Mouse (Mus musculus): ENCODE data around the gene Hspa1b. TPM values are rescaled to one million over a fixed set of nuclear protein-coding genes. Genes with fewer than 3 reads are reported as not detected.

Hspa1b gene
- polyA plus RNA-seq, 1 experiment from 2014 or later, result 0.16 TPM

DNA sequence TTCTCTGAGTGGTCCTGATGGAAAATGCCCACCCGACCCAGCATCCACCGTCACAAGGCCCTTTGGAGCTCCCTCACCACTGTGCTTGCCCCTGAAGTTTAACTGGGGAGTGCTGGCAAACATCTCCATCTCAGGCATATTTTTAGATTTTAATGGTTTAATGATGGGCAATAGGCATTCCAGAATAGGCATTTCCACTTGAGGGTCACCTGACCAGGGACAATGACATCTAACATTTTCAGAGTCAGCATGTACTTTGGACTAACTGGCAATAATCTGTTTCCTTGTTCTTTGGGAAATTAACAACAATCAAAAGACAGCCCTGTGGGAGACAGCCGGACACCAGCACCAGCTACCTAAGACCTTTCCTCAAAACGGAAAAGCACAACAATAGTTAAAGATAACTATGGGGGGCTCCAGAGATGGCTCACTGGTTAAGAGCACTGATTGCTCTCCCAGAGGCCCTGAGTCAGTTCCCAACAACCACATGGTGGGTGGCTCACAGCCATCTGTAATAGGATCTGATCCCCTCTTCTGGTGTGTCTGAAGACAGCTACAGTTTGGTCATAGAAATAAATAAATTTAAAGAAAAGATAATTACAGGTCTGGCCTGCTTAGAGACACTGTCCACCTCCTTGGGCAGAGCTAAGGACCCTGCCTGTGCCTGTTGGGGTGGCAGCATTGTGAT is 15.8 kb downstream of the Hspa1b start:
- Histone ChIP-seq H3K9me3 (ENCODE audit: low read depth, low read length) (no peaks in the 10 kb centered on the region), H3K36me3 (ENCODE audit: insufficient read depth) (no peaks in the 10 kb centered on the region), H3K9ac (no peak overlapping the region), H3K27ac (ENCODE audit: low read depth) (no peak overlapping the region), H3K4me3 (ENCODE audit: low read depth, low read length) (no peak overlapping the region), H3K27me3 (ENCODE audit: insufficient read depth, low read length) (no peaks in the 10 kb centered on the region), H3K4me2 (no peak overlapping the region), H3K4me1 (ENCODE audit: insufficient read depth) (0 out of 2 replicates have a peak, but pooled peaks cover 4% of the 10 kb centered on the region)
- TF ChIP-seq CTCF (IDR thresholded peaks at IDR 0.05; ENCODE audit: low read depth), result no peak
- 78% methylated on average over 4 of the region's 4 CpGs for WGBS
- ATAC-seq (ENCODE audit: insufficient read depth) (no peak), DNase-seq (no peak)

DNA sequence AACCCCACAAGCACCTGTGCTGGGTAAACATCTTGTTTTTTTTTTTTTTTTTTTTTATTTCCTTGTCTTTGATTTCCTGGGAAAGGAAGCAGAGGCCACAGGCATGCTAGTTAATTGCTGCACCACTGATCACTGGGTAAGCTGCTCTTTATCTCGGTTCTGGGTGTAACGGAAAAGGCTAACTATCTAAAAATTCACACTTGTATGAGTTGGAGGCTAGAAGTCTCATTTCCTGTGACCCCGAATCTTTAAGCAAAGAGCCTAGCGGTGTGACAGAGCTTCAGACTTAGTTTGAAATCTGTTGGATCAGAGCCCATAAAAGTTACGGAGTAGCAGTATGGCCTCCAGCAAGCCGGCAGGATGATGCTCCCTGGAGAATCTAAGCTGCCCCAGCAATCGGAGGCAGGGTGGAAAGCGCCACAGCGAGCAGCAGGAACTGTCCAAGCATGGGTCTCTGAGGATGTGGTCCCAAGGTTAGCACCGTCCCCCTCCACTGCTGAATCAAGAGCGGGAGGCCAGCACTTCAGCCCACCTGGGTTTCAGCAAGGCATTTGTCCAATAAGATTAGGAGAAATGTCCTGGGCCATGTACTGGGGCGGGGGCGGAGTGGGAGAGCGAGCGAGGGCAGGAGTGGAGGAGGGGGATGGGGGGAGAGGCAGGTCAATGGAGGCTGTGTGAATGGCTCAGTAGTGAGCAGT is 17.5 kb downstream of the Hspa1b start:
- Histone ChIP-seq H3K9me3 (ENCODE audit: low read depth, low read length) (no peaks in the 10 kb centered on the region), H3K9ac (peak overlapping the region; percentile 36), H3K27me3 (ENCODE audit: insufficient read depth, low read length) (no peaks in the 10 kb centered on the region), H3K4me3 (ENCODE audit: low read depth, low read length) (peak overlapping the region; percentile 13), H3K4me1 (ENCODE audit: insufficient read depth) (0 out of 2 replicates have a peak, but pooled peaks cover 4% of the 10 kb centered on the region), H3K36me3 (ENCODE audit: insufficient read depth) (no peaks in the 10 kb centered on the region), H3K27ac (ENCODE audit: low read depth) (peak overlapping the region; percentile 61; the same call in 1 of the 2 replicates), H3K4me2 (peak overlapping the region; percentile 48)
- WGBS, result 6% methylated on average over 15 of the region's 15 CpGs
- peak; percentile 77; the same call in 1 of the 2 replicates for ATAC-seq (ENCODE audit: insufficient read depth)
- DNase-seq, result peak; percentile 55
- no peak for TF ChIP-seq CTCF (IDR thresholded peaks at IDR 0.05; ENCODE audit: low read depth)

- DNase-seq, result no peak
- Histone ChIP-seq H3K9me3 (ENCODE audit: low read depth, low read length) (no peaks in the 10 kb centered on the region), H3K4me3 (ENCODE audit: low read depth, low read length) (no peak overlapping the region), H3K4me1 (ENCODE audit: insufficient read depth) (0 out of 2 replicates have a peak, but pooled peaks cover 4% of the 10 kb centered on the region), H3K9ac (no peak overlapping the region), H3K27me3 (ENCODE audit: insufficient read depth, low read length) (no peaks in the 10 kb centered on the region), H3K36me3 (ENCODE audit: insufficient read depth) (peaks cover 4% of the 10 kb centered on the region; the same call in 1 of the 2 replicates), H3K27ac (ENCODE audit: low read depth) (no peak overlapping the region), H3K4me2 (no peak overlapping the region)
- no peak for TF ChIP-seq CTCF (IDR thresholded peaks at IDR 0.05; ENCODE audit: low read depth)
- 79% methylated on average over 6 of the region's 6 CpGs for WGBS
- no peak for ATAC-seq (ENCODE audit: insufficient read depth)
These were observed 21.0 kb downstream of the Hspa1b start for GRCm38 (mm10) chr17:34937960-34938505.

- Histone ChIP-seq H3K36me3 (ENCODE audit: insufficient read depth) (peaks cover 4% of the 10 kb centered on the region; the same call in 1 of the 2 replicates), H3K4me1 (ENCODE audit: insufficient read depth) (0 out of 2 replicates have a peak, but pooled peaks cover 3% of the 10 kb centered on the region), H3K9ac (no peak overlapping the region), H3K9me3 (ENCODE audit: low read depth, low read length) (no peaks in the 10 kb centered on the region), H3K27me3 (ENCODE audit: insufficient read depth, low read length) (no peaks in the 10 kb centered on the region), H3K27ac (ENCODE audit: low read depth) (no peak overlapping the region), H3K4me3 (ENCODE audit: low read depth, low read length) (no peak overlapping the region), H3K4me2 (no peak overlapping the region)
- TF ChIP-seq CTCF (IDR thresholded peaks at IDR 0.05; ENCODE audit: low read depth), result no peak
- DNase-seq (peak; percentile 23), ATAC-seq (ENCODE audit: insufficient read depth) (no peak)
- 45% methylated on average over 8 of the region's 8 CpGs for WGBS
These were observed 24.2 kb downstream of the Hspa1b start for GRCm38 (mm10) chr17:34934830-34935229.

- Histone ChIP-seq H3K27ac (ENCODE audit: low read depth) (no peak overlapping the region), H3K9me3 (ENCODE audit: low read depth, low read length) (no peaks in the 10 kb centered on the region), H3K27me3 (ENCODE audit: insufficient read depth, low read length) (no peaks in the 10 kb centered on the region), H3K4me1 (ENCODE audit: insufficient read depth) (0 out of 2 replicates have a peak, but pooled peaks cover 3% of the 10 kb centered on the region), H3K9ac (no peak overlapping the region), H3K4me2 (no peak overlapping the region), H3K36me3 (ENCODE audit: insufficient read depth) (peaks cover 4% of the 10 kb centered on the region; the same call in 1 of the 2 replicates), H3K4me3 (ENCODE audit: low read depth, low read length) (no peak overlapping the region)
- TF ChIP-seq CTCF (IDR thresholded peaks at IDR 0.05; ENCODE audit: low read depth), result no peak
- ATAC-seq (ENCODE audit: insufficient read depth) (no peak), DNase-seq (no peak)
- 71% methylated on average over 24 of the region's 24 CpGs for WGBS
These were observed 25.0 kb downstream of the Hspa1b start for GRCm38 (mm10) chr17:34934031-34934430.

DNA sequence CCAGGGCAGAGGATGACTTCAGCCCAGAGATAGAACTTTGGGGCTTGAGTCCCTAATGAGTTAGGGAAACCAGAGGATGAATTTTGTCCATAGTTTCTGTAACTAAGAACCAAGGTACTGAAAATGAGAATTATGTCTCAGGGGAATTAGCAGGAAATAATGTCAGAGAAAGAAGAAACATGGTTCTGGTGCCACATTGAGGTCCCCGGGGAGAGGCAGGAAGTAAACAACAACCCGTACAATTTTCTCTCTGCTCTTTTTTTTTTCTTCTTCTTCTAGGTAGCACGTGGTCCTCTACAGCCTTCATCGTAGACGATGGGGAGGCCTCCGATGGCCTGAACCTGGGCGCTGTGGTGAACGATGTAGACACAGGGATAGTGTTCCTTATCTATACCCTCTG is 26.8 kb downstream of the Hspa1b start:
- ATAC-seq (ENCODE audit: insufficient read depth) (no peak), DNase-seq (no peak)
- Histone ChIP-seq H3K27me3 (ENCODE audit: insufficient read depth, low read length) (no peaks in the 10 kb centered on the region), H3K9me3 (ENCODE audit: low read depth, low read length) (no peaks in the 10 kb centered on the region), H3K36me3 (ENCODE audit: insufficient read depth) (peaks cover 4% of the 10 kb centered on the region; the same call in 1 of the 2 replicates), H3K4me3 (ENCODE audit: low read depth, low read length) (peak overlapping the region; percentile 62), H3K4me1 (ENCODE audit: insufficient read depth) (0 out of 2 replicates have a peak, but pooled peaks cover 3% of the 10 kb centered on the region), H3K9ac (peak overlapping the region; percentile 69), H3K27ac (ENCODE audit: low read depth) (no peak overlapping the region), H3K4me2 (peak overlapping the region; percentile 98)
- WGBS, result 70% methylated on average over 8 of the region's 8 CpGs
- TF ChIP-seq CTCF (IDR thresholded peaks at IDR 0.05; ENCODE audit: low read depth), result no peak

DNA sequence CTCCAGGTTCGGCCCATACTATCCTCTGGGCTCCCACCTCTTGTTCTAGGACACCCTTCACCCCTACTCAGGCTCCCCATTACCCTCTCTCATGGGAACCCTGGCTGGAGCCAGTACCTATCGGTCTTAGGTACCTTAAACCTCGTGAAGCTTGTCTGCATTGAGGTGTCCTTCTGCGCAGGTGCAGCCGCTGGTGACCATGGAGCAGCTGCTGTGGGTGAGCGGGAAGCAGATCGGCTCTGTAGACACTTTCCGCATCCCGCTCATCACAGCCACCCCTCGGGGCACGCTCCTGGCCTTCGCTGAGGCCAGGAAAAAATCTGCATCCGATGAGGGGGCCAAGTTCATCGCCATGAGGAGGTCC is 27.3 kb downstream of the Hspa1b start:
- ATAC-seq (ENCODE audit: insufficient read depth), result peak; percentile 26; the same call in 1 of the 2 replicates

More for the DNA sequence above, 27.3 kb downstream of the Hspa1b start:
- peak overlapping the region; percentile 69 for H3K9ac ChIP-seq
- peaks cover 4% of the 10 kb centered on the region; the same call in 1 of the 2 replicates for H3K36me3 ChIP-seq (ENCODE audit: insufficient read depth)
- no peaks in the 10 kb centered on the region for H3K27me3 ChIP-seq (ENCODE audit: insufficient read depth, low read length)
- H3K4me1 ChIP-seq (ENCODE audit: insufficient read depth), result 0 out of 2 replicates have a peak, but pooled peaks cover 3% of the 10 kb centered on the region
- peak overlapping the region; percentile 62 for H3K4me3 ChIP-seq (ENCODE audit: low read depth, low read length)
- 7% methylated on average over 14 of the region's 14 CpGs for WGBS
- peak overlapping the region; percentile 9; the same call in 1 of the 2 replicates for H3K27ac ChIP-seq (ENCODE audit: low read depth)
- H3K4me2 ChIP-seq, result peak overlapping the region; percentile 98
- TF ChIP-seq CTCF (IDR thresholded peaks at IDR 0.05; ENCODE audit: low read depth), result no peak
- no peaks in the 10 kb centered on the region for H3K9me3 ChIP-seq (ENCODE audit: low read depth, low read length)
- DNase-seq, result peak; percentile 24
